Mouse (Mus musculus) olfactory bulb, adult 2 months (tissue): ENCODE data around the gene Smc4. TPM values are rescaled to one million over a fixed set of nuclear protein-coding genes. Genes with fewer than 3 reads are reported as not detected.

Experiments
- H3K27ac ChIP-seq: fragments of 200-500 bp; 2 replicates; pipeline ENCODE4 v1.5.1; 2012; ENCODE audit warnings: low read depth, low read length; ENCODE audit not compliant: insufficient read depth
- H3K4me1 ChIP-seq: fragments of 200-500 bp; 2 replicates; pipeline ENCODE4 v1.6.1; 2012; ENCODE audit warnings: low read length; ENCODE audit not compliant: control insufficient read depth, insufficient read depth
- H3K4me3 ChIP-seq: fragments of 200-500 bp; 2 replicates; pipeline ENCODE4 v1.5.1; 2012; ENCODE audit warnings: mild to moderate bottlenecking, low read depth, low read length, moderate library complexity; ENCODE audit not compliant: insufficient read depth
- CTCF ChIP-seq: fragments of 200-500 bp; IDR thresholded peaks from 2 replicates; pipeline ENCODE4 v1.5.1; 2012; ENCODE audit warnings: low read depth, mild to moderate bottlenecking, low read length, moderate library complexity; ENCODE audit not compliant: insufficient read depth
- POLR2A ChIP-seq: fragments of 200-500 bp; IDR thresholded peaks from 2 replicates; pipeline ENCODE4 v1.6.1; 2012; ENCODE audit warnings: mild to moderate bottlenecking, low read depth, low read length, moderate library complexity; ENCODE audit not compliant: insufficient read depth
- WGBS: fragments of 180-500 bp; shearing (Covaris S2); methylation state at CpG from one replicate; pipeline ENCODE4 v1.1.7; 2018; 5-methylcytosine and 5-hydroxymethylcytosine counted together
- polyA plus RNA-seq: library from polyadenylated mRNA; stranded (reverse); fragments of >200 nt; gene quantifications from 2 replicates; pipeline ENCODE4 v1.2.4, GENCODE M21; 2012; ENCODE audit warnings: low replicate concordance; ENCODE audit not compliant: missing spikeins, insufficient read depth, insufficient read length

Gene Smc4
- polyA plus RNA-seq, 1 experiment, result 386 TPM

- 51% methylated on average over 5 of the region's 5 CpGs for WGBS
- Histone ChIP-seq H3K4me3 (no peak overlapping the region), H3K4me1 (peaks cover 3% of the 10 kb centered on the region; the same call in 1 of the 2 replicates), H3K27ac (no peak overlapping the region)
- no peak for TF ChIP-seq CTCF
- TF ChIP-seq POLR2A, result no peak
These were observed 36.8 kb downstream of the Smc4 start for GRCm38 (mm10) chr3:69041298-69041697.

DNA sequence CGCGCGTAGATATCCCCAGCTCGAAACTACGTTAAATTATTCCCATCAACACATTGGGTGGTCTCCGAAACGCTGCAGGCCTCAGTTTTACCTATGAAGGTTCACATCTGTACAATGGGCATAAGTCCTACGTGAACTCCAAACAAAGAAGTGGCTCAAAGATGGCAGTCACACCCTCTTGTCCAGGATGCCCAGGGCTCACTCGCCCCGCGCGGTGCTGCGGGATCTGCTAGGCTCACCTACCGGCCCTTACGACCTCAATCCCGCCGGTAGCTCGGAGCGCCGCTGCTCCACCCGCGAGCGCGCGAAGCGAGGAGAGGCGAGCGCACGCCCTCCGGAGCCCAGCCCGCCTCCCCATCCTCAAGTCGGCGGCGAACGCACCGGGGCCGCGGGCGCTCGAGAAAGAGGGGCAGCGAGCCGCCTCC, 39.6 kb downstream of the Smc4 start:
- WGBS, result under 1% methylated on average over 42 of the region's 42 CpGs
- Histone ChIP-seq H3K4me1 (peaks cover 3% of the 10 kb centered on the region; the same call in 1 of the 2 replicates), H3K27ac (no peak overlapping the region), H3K4me3 (peak overlapping the region; percentile 59)
- no peak for TF ChIP-seq CTCF
- TF ChIP-seq POLR2A, result no peak

- TF ChIP-seq POLR2A (peak; percentile 74), CTCF (no peak)
These were observed 40.3 kb downstream of the Smc4 start, which contains the start of gene Trim59 for GRCm38 (mm10) chr3:69044645-69045399. TSS of gene Trim59 (minus strand) at chr3:69044755.

DNA sequence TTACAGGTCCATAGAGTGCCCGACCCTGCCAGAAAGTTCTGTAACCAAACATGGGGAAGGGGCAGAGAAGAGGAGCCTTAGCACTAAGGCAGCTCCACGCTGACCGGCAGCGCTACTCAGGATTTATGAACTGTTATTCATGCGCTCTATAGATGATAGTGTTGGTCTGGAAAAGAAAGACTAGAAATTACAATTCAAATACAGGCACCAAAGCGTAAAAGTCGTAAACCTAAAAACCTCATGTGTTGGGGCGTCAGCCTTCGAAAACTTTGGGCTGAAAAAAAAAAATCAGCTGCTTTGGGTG, 40.8 kb downstream of the Smc4 start:
- H3K4me3 ChIP-seq, result peak overlapping the region; percentile 59
- H3K27ac ChIP-seq, result peak overlapping the region; percentile 68; the same call in 1 of the 2 replicates
- TF ChIP-seq POLR2A (no peak), CTCF (no peak)
- peaks cover 6% of the 10 kb centered on the region; the same call in 1 of the 2 replicates for H3K4me1 ChIP-seq
- 5% methylated on average over 9 of the region's 9 CpGs for WGBS

More at GRCm38 (mm10) chr3:69044645-69045399, 40.3 kb downstream of the Smc4 start, which contains the start of gene Trim59:
- H3K4me1 ChIP-seq, result peaks cover 6% of the 10 kb centered on the region; the same call in 1 of the 2 replicates
- WGBS, result under 1% methylated on average over 78 of the region's 80 CpGs
- H3K4me3 ChIP-seq, result peak within 1 kb of the TSS; percentile 59
- peak within 1 kb of the TSS; percentile 68 for H3K27ac ChIP-seq

DNA sequence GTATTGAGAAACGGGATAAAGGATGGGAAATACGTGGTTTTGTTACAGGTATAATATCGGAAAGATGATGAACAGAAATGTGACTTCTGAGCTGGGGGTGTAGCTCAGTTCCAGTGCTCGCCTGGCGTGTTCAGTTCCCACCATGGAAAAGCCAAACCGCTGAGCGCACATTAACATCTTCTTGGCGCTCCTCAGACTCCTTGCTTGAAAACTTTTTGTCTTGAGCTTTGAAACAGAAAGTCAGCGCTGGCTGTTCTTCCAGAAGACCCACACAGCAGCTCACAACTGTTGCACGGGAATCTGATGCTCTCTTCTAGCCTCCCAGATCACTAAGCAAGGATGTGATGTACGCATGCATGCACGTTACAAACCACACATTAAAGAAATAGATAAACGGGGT, 41.2 kb downstream of the Smc4 start:
- TF ChIP-seq POLR2A (no peak), CTCF (no peak)
- Histone ChIP-seq H3K4me3 (no peak overlapping the region), H3K4me1 (peaks cover 6% of the 10 kb centered on the region; the same call in 1 of the 2 replicates), H3K27ac (no peak overlapping the region)
- WGBS, result 26% methylated on average over 13 of the region's 13 CpGs

- WGBS, result 89% methylated on average over 4 of the region's 4 CpGs
- peaks cover 7% of the 10 kb centered on the region; the same call in 1 of the 2 replicates for H3K4me1 ChIP-seq
- TF ChIP-seq CTCF, result no peak
- no peak for TF ChIP-seq POLR2A
- no peak overlapping the region for H3K4me3 ChIP-seq
- H3K27ac ChIP-seq, result no peak overlapping the region
These were observed 42.0 kb downstream of the Smc4 start for GRCm38 (mm10) chr3:69046509-69046908.

DNA sequence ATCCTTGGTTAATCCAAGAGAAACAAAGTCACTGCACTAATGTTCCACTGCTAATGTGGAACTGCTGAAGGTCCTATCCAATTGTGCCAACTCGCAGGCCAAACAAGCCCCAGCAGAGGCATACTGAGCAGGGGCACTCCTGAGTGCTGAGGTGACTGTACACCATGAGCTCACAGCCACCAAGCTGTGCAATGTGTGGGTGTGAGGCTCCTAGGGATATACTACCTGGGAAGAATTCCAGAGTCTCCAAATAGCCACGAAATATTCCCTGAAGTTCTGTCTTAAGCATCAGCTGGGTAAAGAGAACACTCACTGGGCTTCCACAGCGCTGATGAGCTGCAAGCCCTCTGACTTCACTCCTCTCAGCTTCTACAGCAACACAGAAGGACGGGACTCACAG, 43.1 kb downstream of the Smc4 start:
- Histone ChIP-seq H3K27ac (no peak overlapping the region), H3K4me3 (no peak overlapping the region), H3K4me1 (peaks cover 10% of the 10 kb centered on the region; the same call in 1 of the 2 replicates)
- TF ChIP-seq POLR2A (no peak), CTCF (no peak)
- 83% methylated on average over 4 of the region's 4 CpGs for WGBS

- no peak for TF ChIP-seq POLR2A
- no peak for TF ChIP-seq CTCF
- Histone ChIP-seq H3K4me1 (peaks cover 10% of the 10 kb centered on the region; the same call in 1 of the 2 replicates), H3K27ac (no peak overlapping the region), H3K4me3 (no peak overlapping the region)
- 43% methylated on average over 6 of the region's 6 CpGs for whole genome bisulfite sequencing
These were observed 44.5 kb downstream of the Smc4 start for GRCm38 (mm10) chr3:69049011-69049410.

- Histone ChIP-seq H3K27ac (no peak overlapping the region), H3K4me3 (no peak overlapping the region), H3K4me1 (peaks cover 7% of the 10 kb centered on the region; the same call in 1 of the 2 replicates)
- 67% methylated on average over 11 of the region's 11 CpGs for WGBS
- TF ChIP-seq CTCF (no peak), POLR2A (no peak)
These were observed 47.4 kb downstream of the Smc4 start for GRCm38 (mm10) chr3:69051894-69052293.
